Mouse (Mus musculus) forebrain, embryonic 16.5 days (tissue): ENCODE measurements around the gene Tns2. TPM values are rescaled to one million over a fixed set of nuclear protein-coding genes. Genes with fewer than 3 reads are reported as not detected.

ENCODE experiments used
- ATAC-seq: fragments of 200-750 bp; cut with Nextera tagmentation; 2 replicates; pipeline ENCODE4 v1.8.0; 2017; ENCODE audit warnings: mild to moderate bottlenecking, moderate library complexity
- H3K27ac ChIP-seq: fragments of 300-500 bp; sonication (generic); 2 replicates; pipeline ENCODE4 v1.5.1; 2014; ENCODE audit warnings: low read length, control low read depth
- H3K27me3 ChIP-seq: fragments of 300-500 bp; sonication (generic); replicated peaks from 2 replicates; pipeline ENCODE4 v1.6.1; 2014; ENCODE audit warnings: low read length; ENCODE audit not compliant: control insufficient read depth, insufficient read depth
- H3K36me3 ChIP-seq: fragments of 300-500 bp; sonication (generic); 2 replicates; pipeline ENCODE4 v1.6.1; 2014; ENCODE audit not compliant: control insufficient read depth, insufficient read depth
- H3K4me1 ChIP-seq: fragments of 300-500 bp; sonication (generic); replicated peaks from 2 replicates; pipeline ENCODE4 v1.6.1; 2014; ENCODE audit warnings: low read length; ENCODE audit not compliant: control insufficient read depth, insufficient read depth
- H3K4me2 ChIP-seq: fragments of 300-500 bp; sonication (generic); 2 replicates; pipeline ENCODE4 v1.6.1; 2014; ENCODE audit warnings: mild to moderate bottlenecking, low read length, control low read depth
- H3K4me3 ChIP-seq: fragments of 300-500 bp; sonication (generic); replicated peaks from 2 replicates; pipeline ENCODE4 v1.5.1; 2014; ENCODE audit warnings: mild to moderate bottlenecking, low read length, control low read depth
- H3K9ac ChIP-seq: fragments of 300-500 bp; sonication (generic); replicated peaks from 2 replicates; pipeline ENCODE4 v1.6.1; 2014; ENCODE audit warnings: low read depth, low read length, control low read depth
- H3K9me3 ChIP-seq: fragments of 300-500 bp; sonication (generic); 2 replicates; pipeline ENCODE4 v1.6.1; 2016; ENCODE audit warnings: low read length; ENCODE audit not compliant: control insufficient read depth
- WGBS: fragments of 180-500 bp; shearing (Covaris S2); extraction: QIAGEN DNeasy Blood & Tissue Kit; methylation state at CpG from one replicate; pipeline ENCODE4 v1.1.7; 2014; 5-methylcytosine and 5-hydroxymethylcytosine counted together
- polyA plus RNA-seq: library from polyadenylated mRNA; unstranded; fragments of >200 nt; fragmentation: Nextera tagmentation; extraction: Ambion mirVana; gene quantifications from 2 replicates; pipeline ENCODE4 v1.2.1, GENCODE M21; 2015

Gene Tns2
- polyA plus RNA-seq, 1 experiment from 2014 or later = 6.9 TPM

DNA sequence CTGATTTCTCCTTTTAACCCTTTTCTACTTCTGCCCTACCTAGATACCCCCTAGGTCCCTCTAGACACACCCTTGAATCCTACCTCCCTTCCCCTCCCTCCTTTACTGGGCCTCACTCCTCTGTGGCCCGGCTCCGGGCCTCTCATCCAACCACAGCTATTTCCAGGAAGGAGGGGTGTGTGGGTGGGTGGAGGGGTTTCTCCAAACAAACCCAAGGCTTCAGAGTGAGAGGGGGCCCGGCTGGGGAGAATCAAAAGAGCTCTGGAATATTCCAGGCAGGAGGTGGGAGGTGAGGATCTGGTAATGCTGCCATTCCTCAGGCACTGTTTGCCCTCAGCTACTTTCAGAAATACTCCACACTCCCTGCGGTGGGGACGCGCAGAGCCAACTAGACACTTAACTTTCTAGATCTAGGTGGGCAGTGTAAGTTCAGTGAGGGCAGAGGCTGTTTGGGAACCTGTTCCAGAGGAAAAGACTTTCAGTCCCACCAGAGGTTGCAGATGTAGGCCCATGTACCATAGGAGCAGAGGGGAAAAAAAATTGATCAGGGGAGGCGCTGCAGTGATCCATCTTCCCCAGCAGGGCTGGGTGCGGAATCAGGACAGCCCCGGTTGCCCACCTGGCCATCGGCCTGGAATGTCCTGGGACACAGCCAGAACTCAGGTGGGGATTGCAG lies 921 bp downstream of the Tns2 start:
- peaks cover 25% of the 10 kb centered on the region for H3K4me1 ChIP-seq

GRCm38 (mm10) chr15:102101672-102102541 lies 1.7 kb downstream of the Tns2 start:
- Histone ChIP-seq H3K36me3 (no peaks in the 10 kb centered on the region; the same call in 1 of the 2 replicates), H3K27ac (no peak overlapping the region), H3K9me3 (no peaks in the 10 kb centered on the region), H3K4me1 (peaks cover 30% of the 10 kb centered on the region), H3K9ac (no peak overlapping the region), H3K4me2 (no peak overlapping the region), H3K4me3 (no peak overlapping the region), H3K27me3 (peaks cover 14% of the 10 kb centered on the region; the same call in 1 of the 2 replicates)
- no peak for ATAC-seq
- 35% methylated on average over 11 of the region's 11 CpGs for WGBS

More for the DNA sequence above, 921 bp downstream of the Tns2 start:
- H3K9me3 ChIP-seq = no peaks in the 10 kb centered on the region
- 32% methylated on average over 10 of the region's 10 CpGs for WGBS
- peak overlapping the region; percentile 55 for H3K4me3 ChIP-seq
- H3K9ac ChIP-seq = peak overlapping the region; percentile 61; the same call in 1 of the 2 replicates
- no peak overlapping the region for H3K27ac ChIP-seq
- ATAC-seq = no peak
- H3K36me3 ChIP-seq = no peaks in the 10 kb centered on the region; the same call in 1 of the 2 replicates
- H3K27me3 ChIP-seq = 0 out of 2 replicates have a peak, but pooled peaks cover 7% of the 10 kb centered on the region
- H3K4me2 ChIP-seq = peak overlapping the region; percentile 92

GRCm38 (mm10) chr15:102102548-102103121 lies 2.4 kb downstream of the Tns2 start:
- H3K27me3 ChIP-seq = peaks cover 14% of the 10 kb centered on the region; the same call in 1 of the 2 replicates
- H3K9me3 ChIP-seq = no peaks in the 10 kb centered on the region
- peak overlapping the region; percentile 0; the same call in 1 of the 2 replicates for H3K4me3 ChIP-seq
- no peak overlapping the region for H3K4me2 ChIP-seq
- 28% methylated on average over 6 of the region's 6 CpGs for WGBS
- no peak for ATAC-seq
- peak overlapping the region; percentile 12; the same call in 1 of the 2 replicates for H3K9ac ChIP-seq
- peak overlapping the region; percentile 39 for H3K27ac ChIP-seq
- H3K36me3 ChIP-seq = no peaks in the 10 kb centered on the region; the same call in 1 of the 2 replicates
- peaks cover 36% of the 10 kb centered on the region for H3K4me1 ChIP-seq

DNA sequence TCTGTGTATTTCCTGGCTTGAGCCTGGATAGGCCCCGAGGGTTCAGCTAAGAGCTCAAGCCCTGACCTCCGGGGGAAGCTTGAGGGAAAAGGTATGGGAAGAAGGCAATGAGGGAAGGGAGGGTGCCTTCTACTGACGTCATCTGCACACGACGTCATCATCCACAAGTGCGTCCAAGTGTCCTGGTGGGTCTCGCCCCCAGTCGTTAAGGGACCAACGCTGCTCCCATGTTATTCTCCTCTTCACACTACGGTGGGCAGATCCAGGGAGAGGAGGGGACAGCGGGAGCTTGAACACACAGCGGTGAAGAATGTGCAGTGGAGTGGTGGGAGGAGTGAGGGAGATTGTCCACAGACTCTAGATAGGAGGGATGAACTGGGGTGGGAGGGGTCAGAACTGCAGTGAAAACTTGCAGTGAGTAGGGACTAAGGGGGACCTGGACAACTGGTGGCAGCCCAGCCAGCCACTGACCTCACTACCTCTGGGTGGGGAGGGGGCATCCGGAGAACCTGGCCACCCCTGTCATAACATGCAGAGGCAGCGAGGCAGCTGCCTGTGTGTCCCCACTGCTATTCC lies 3.2 kb downstream of the Tns2 start:
- peak overlapping the region; percentile 39; the same call in 1 of the 2 replicates for H3K27ac ChIP-seq
- no peaks in the 10 kb centered on the region for H3K36me3 ChIP-seq
- no peak overlapping the region for H3K4me2 ChIP-seq
- peaks cover 38% of the 10 kb centered on the region for H3K4me1 ChIP-seq
- peaks cover 14% of the 10 kb centered on the region; the same call in 1 of the 2 replicates for H3K27me3 ChIP-seq
- 8% methylated on average over 14 of the region's 14 CpGs for WGBS
- H3K9me3 ChIP-seq = no peaks in the 10 kb centered on the region
- H3K9ac ChIP-seq = peak overlapping the region; percentile 30; the same call in 1 of the 2 replicates
- no peak for ATAC-seq
- peak overlapping the region; percentile 6 for H3K4me3 ChIP-seq

GRCm38 (mm10) chr15:102103947-102104555 lies 3.8 kb downstream of the Tns2 start:
- no peaks in the 10 kb centered on the region for H3K9me3 ChIP-seq
- H3K27me3 ChIP-seq = peaks cover 14% of the 10 kb centered on the region; the same call in 1 of the 2 replicates
- H3K4me2 ChIP-seq = no peak overlapping the region
- peaks cover 38% of the 10 kb centered on the region for H3K4me1 ChIP-seq
- no peak for ATAC-seq
- H3K9ac ChIP-seq = peak overlapping the region; percentile 30; the same call in 1 of the 2 replicates
- no peak overlapping the region for H3K27ac ChIP-seq
- no peaks in the 10 kb centered on the region for H3K36me3 ChIP-seq
- WGBS = 29% methylated on average over 12 of the region's 12 CpGs
- H3K4me3 ChIP-seq = peak overlapping the region; percentile 4

- Histone ChIP-seq H3K36me3 (no peaks in the 10 kb centered on the region), H3K27me3 (peaks cover 14% of the 10 kb centered on the region; the same call in 1 of the 2 replicates), H3K27ac (no peak overlapping the region), H3K9me3 (no peaks in the 10 kb centered on the region), H3K4me1 (peaks cover 33% of the 10 kb centered on the region), H3K4me2 (no peak overlapping the region), H3K9ac (no peak overlapping the region), H3K4me3 (no peak overlapping the region)
- WGBS = 41% methylated on average over 5 of the region's 5 CpGs
- ATAC-seq = no peak
These were observed 5.1 kb downstream of the Tns2 start for GRCm38 (mm10) chr15:102105360-102105759.

GRCm38 (mm10) chr15:102105764-102106730 lies 5.8 kb downstream of the Tns2 start:
- Histone ChIP-seq H3K9ac (no peak overlapping the region), H3K4me3 (no peak overlapping the region), H3K27me3 (peaks cover 11% of the 10 kb centered on the region; the same call in 1 of the 2 replicates), H3K4me1 (peaks cover 27% of the 10 kb centered on the region), H3K36me3 (no peaks in the 10 kb centered on the region), H3K4me2 (no peak overlapping the region; the same call in 1 of the 2 replicates), H3K27ac (no peak overlapping the region), H3K9me3 (no peaks in the 10 kb centered on the region)
- WGBS = 25% methylated on average over 18 of the region's 18 CpGs
- no peak for ATAC-seq
